Mouse (Mus musculus): Measurements from ENCODE around the gene Caln1.
A peak's percentile ranks its signal among the peaks of the same experiment; 100 is the strongest.

The Caln1 gene

GRCm38 (mm10) chr5:130510516-130510915 is 141.3 kb downstream of the Caln1 start:
- H3K27me3 ChIP-seq (ENCODE audit: insufficient read depth, low read length), result no peaks in the 10 kb centered on the region
- no peak overlapping the region for H3K4me3 ChIP-seq (replicated peaks; ENCODE audit: low read length)
- no peak for TF ChIP-seq POU5F1 (IDR thresholded peaks at IDR 0.05; ENCODE audit: borderline replicate concordance, low read length)
- TF ChIP-seq CTCF (conservative IDR thresholded peaks at IDR 0.05; ENCODE audit: low read length), result no peak
- TF ChIP-seq NANOG (IDR thresholded peaks at IDR 0.05; ENCODE audit: borderline replicate concordance, low read length), result no peak
- H3K9me3 ChIP-seq (ENCODE audit: low read length), result peaks cover 7% of the 10 kb centered on the region; the same call in 1 of the 2 replicates
- H3K4me1 ChIP-seq (replicated peaks; ENCODE audit: low read depth, low read length), result no peaks in the 10 kb centered on the region
- no peaks in the 10 kb centered on the region for H3K36me3 ChIP-seq (ENCODE audit: insufficient read depth, low read length)

- peak; percentile 12; the same call in 1 of the 2 replicates for TF ChIP-seq CTCF (conservative IDR thresholded peaks at IDR 0.05; ENCODE audit: low read length)
- no peak for TF ChIP-seq POU5F1 (IDR thresholded peaks at IDR 0.05; ENCODE audit: borderline replicate concordance, low read length)
- no peaks in the 10 kb centered on the region for H3K36me3 ChIP-seq (ENCODE audit: insufficient read depth, low read length)
- H3K4me1 ChIP-seq (replicated peaks; ENCODE audit: low read depth, low read length), result no peaks in the 10 kb centered on the region
- H3K9me3 ChIP-seq (ENCODE audit: low read length), result peaks cover 7% of the 10 kb centered on the region; the same call in 1 of the 2 replicates
- no peak overlapping the region for H3K4me3 ChIP-seq (replicated peaks; ENCODE audit: low read length)
- no peaks in the 10 kb centered on the region for H3K27me3 ChIP-seq (ENCODE audit: insufficient read depth, low read length)
Measured at GRCm38 (mm10) chr5:130515395-130515794, 146.1 kb downstream of the Caln1 start.

- H3K9me3 ChIP-seq (ENCODE audit: low read length), result peaks cover under 1% of the 10 kb centered on the region; the same call in 1 of the 2 replicates
- H3K36me3 ChIP-seq (ENCODE audit: insufficient read depth, low read length), result no peaks in the 10 kb centered on the region
- TF ChIP-seq CTCF (conservative IDR thresholded peaks at IDR 0.05; ENCODE audit: low read length) (peak; percentile 82), POU5F1 (IDR thresholded peaks at IDR 0.05; ENCODE audit: borderline replicate concordance, low read length) (no peak), NANOG (IDR thresholded peaks at IDR 0.05; ENCODE audit: borderline replicate concordance, low read length) (no peak)
- H3K4me3 ChIP-seq (replicated peaks; ENCODE audit: low read length), result no peak overlapping the region
- H3K27me3 ChIP-seq (ENCODE audit: insufficient read depth, low read length), result no peaks in the 10 kb centered on the region
- H3K4me1 ChIP-seq (replicated peaks; ENCODE audit: low read depth, low read length), result no peaks in the 10 kb centered on the region
Measured at GRCm38 (mm10) chr5:130520527-130520926, 151.3 kb downstream of the Caln1 start.

- H3K36me3 ChIP-seq (ENCODE audit: insufficient read depth, low read length), result no peaks in the 10 kb centered on the region
- no peaks in the 10 kb centered on the region for H3K4me1 ChIP-seq (replicated peaks; ENCODE audit: low read depth, low read length)
- no peaks in the 10 kb centered on the region for H3K27me3 ChIP-seq (ENCODE audit: insufficient read depth, low read length)
- peaks cover 5% of the 10 kb centered on the region; the same call in 1 of the 2 replicates for H3K9me3 ChIP-seq (ENCODE audit: low read length)
- H3K4me3 ChIP-seq (replicated peaks; ENCODE audit: low read length), result no peak overlapping the region
- TF ChIP-seq POU5F1 (IDR thresholded peaks at IDR 0.05; ENCODE audit: borderline replicate concordance, low read length) (no peak), CTCF (conservative IDR thresholded peaks at IDR 0.05; ENCODE audit: low read length) (no peak)
Measured at GRCm38 (mm10) chr5:130527416-130527815, 158.2 kb downstream of the Caln1 start.

GRCm38 (mm10) chr5:130547496-130547895 is 178.2 kb downstream of the Caln1 start:
- TF ChIP-seq NANOG (IDR thresholded peaks at IDR 0.05; ENCODE audit: borderline replicate concordance, low read length) (no peak), POU5F1 (IDR thresholded peaks at IDR 0.05; ENCODE audit: borderline replicate concordance, low read length) (no peak), CTCF (conservative IDR thresholded peaks at IDR 0.05; ENCODE audit: low read length) (no peak)
- no peak overlapping the region for H3K4me3 ChIP-seq (replicated peaks; ENCODE audit: low read length)

GRCm38 (mm10) chr5:130553916-130554315 is 184.7 kb downstream of the Caln1 start:
- peaks cover 13% of the 10 kb centered on the region; the same call in 1 of the 2 replicates for H3K9me3 ChIP-seq (ENCODE audit: low read length)
- no peaks in the 10 kb centered on the region for H3K27me3 ChIP-seq (ENCODE audit: insufficient read depth, low read length)
- H3K4me3 ChIP-seq (replicated peaks; ENCODE audit: low read length), result no peak overlapping the region
- H3K36me3 ChIP-seq (ENCODE audit: insufficient read depth, low read length), result no peaks in the 10 kb centered on the region
- TF ChIP-seq CTCF (conservative IDR thresholded peaks at IDR 0.05; ENCODE audit: low read length) (no peak), POU5F1 (IDR thresholded peaks at IDR 0.05; ENCODE audit: borderline replicate concordance, low read length) (no peak), NANOG (IDR thresholded peaks at IDR 0.05; ENCODE audit: borderline replicate concordance, low read length) (no peak)
- H3K4me1 ChIP-seq (replicated peaks; ENCODE audit: low read depth, low read length), result no peaks in the 10 kb centered on the region

More at GRCm38 (mm10) chr5:130547496-130547895, 178.2 kb downstream of the Caln1 start:
- Histone ChIP-seq H3K36me3 (ENCODE audit: insufficient read depth, low read length) (no peaks in the 10 kb centered on the region), H3K27me3 (ENCODE audit: insufficient read depth, low read length) (no peaks in the 10 kb centered on the region), H3K9me3 (ENCODE audit: low read length) (peaks cover 24% of the 10 kb centered on the region; the same call in 1 of the 2 replicates), H3K4me1 (replicated peaks; ENCODE audit: low read depth, low read length) (no peaks in the 10 kb centered on the region)

GRCm38 (mm10) chr5:130563146-130563545 is 193.9 kb downstream of the Caln1 start:
- H3K4me1 ChIP-seq (replicated peaks; ENCODE audit: low read depth, low read length), result no peaks in the 10 kb centered on the region
- H3K4me3 ChIP-seq (replicated peaks; ENCODE audit: low read length), result no peak overlapping the region
- H3K36me3 ChIP-seq (ENCODE audit: insufficient read depth, low read length), result no peaks in the 10 kb centered on the region
- TF ChIP-seq POU5F1 (IDR thresholded peaks at IDR 0.05; ENCODE audit: borderline replicate concordance, low read length), result no peak
- TF ChIP-seq CTCF (conservative IDR thresholded peaks at IDR 0.05; ENCODE audit: low read length), result no peak
- no peak for TF ChIP-seq NANOG (IDR thresholded peaks at IDR 0.05; ENCODE audit: borderline replicate concordance, low read length)
- no peaks in the 10 kb centered on the region for H3K27me3 ChIP-seq (ENCODE audit: insufficient read depth, low read length)
- peaks cover 25% of the 10 kb centered on the region for H3K9me3 ChIP-seq (ENCODE audit: low read length)

- TF ChIP-seq POU5F1 (IDR thresholded peaks at IDR 0.05; ENCODE audit: borderline replicate concordance, low read length), result no peak
- no peak for TF ChIP-seq NANOG (IDR thresholded peaks at IDR 0.05; ENCODE audit: borderline replicate concordance, low read length)
- no peak for TF ChIP-seq CTCF (conservative IDR thresholded peaks at IDR 0.05; ENCODE audit: low read length)
- Histone ChIP-seq H3K9me3 (ENCODE audit: low read length) (peaks cover 25% of the 10 kb centered on the region), H3K27me3 (ENCODE audit: insufficient read depth, low read length) (no peaks in the 10 kb centered on the region), H3K4me3 (replicated peaks; ENCODE audit: low read length) (no peak overlapping the region), H3K36me3 (ENCODE audit: insufficient read depth, low read length) (no peaks in the 10 kb centered on the region), H3K4me1 (replicated peaks; ENCODE audit: low read depth, low read length) (no peaks in the 10 kb centered on the region)
Measured at GRCm38 (mm10) chr5:130566002-130566401, 196.7 kb downstream of the Caln1 start.

GRCm38 (mm10) chr5:130577581-130577980 is 208.3 kb downstream of the Caln1 start:
- TF ChIP-seq POU5F1 (IDR thresholded peaks at IDR 0.05; ENCODE audit: borderline replicate concordance, low read length) (no peak), CTCF (conservative IDR thresholded peaks at IDR 0.05; ENCODE audit: low read length) (no peak), NANOG (IDR thresholded peaks at IDR 0.05; ENCODE audit: borderline replicate concordance, low read length) (no peak)
- Histone ChIP-seq H3K4me1 (replicated peaks; ENCODE audit: low read depth, low read length) (no peaks in the 10 kb centered on the region), H3K4me3 (replicated peaks; ENCODE audit: low read length) (no peak overlapping the region), H3K9me3 (ENCODE audit: low read length) (no peaks in the 10 kb centered on the region), H3K27me3 (ENCODE audit: insufficient read depth, low read length) (no peaks in the 10 kb centered on the region), H3K36me3 (ENCODE audit: insufficient read depth, low read length) (no peaks in the 10 kb centered on the region)

Data from E14TG2a.4 (cell line).